ENCODE assay signal across 10 mouse cellular contexts in genomic region chr10:78129423-78129822, GRCm38 (mm10). TPM values are rescaled to one million over a fixed set of nuclear protein-coding genes. Genes with fewer than 3 reads are reported as not detected.
A peak's percentile ranks its signal among the peaks of the same experiment; 100 is the strongest.
DNase-seq lines count a peak whose midpoint lies in the region; ATAC-seq and TF ChIP-seq lines count a peak whose summit lies in the region.
"Had no signal": no experiment of that assay in that cellular context is flagged by ENCODE, and none has a peak within 500 bp of the region (broad histone marks: within the 10 kb centered on the region; RNA-seq: fewer than 3 reads in every experiment).

No protein-coding gene starts in this region.

- no peak for ATAC-seq in hindbrain, postnatal 0 days
- ATAC-seq in hindbrain, embryonic 12.5 days (ENCODE audit: low FRiP score): no peak

- H3K27ac ChIP-seq in hindbrain, postnatal 0 days: no peak overlapping the region
- H3K27ac ChIP-seq in hindbrain, embryonic 12.5 days: no peak overlapping the region
- H3K27ac ChIP-seq: hindbrain, embryonic 10.5 days had no signal

- no peak overlapping the region for H3K9ac ChIP-seq in hindbrain, postnatal 0 days (replicated peaks; ENCODE audit: low read length)
- no peak overlapping the region for H3K9ac ChIP-seq in hindbrain, embryonic 12.5 days

- no peaks in the 10 kb centered on the region for H3K36me3 ChIP-seq in hindbrain, postnatal 0 days (ENCODE audit: insufficient read depth, low read length)
- H3K36me3 ChIP-seq in hindbrain, embryonic 12.5 days: no peaks in the 10 kb centered on the region
- H3K36me3 ChIP-seq: hindbrain, embryonic 10.5 days had no signal

- DNase-seq in cerebellum, postnatal 25 days: peak; percentile 45 to 61
- no peak for DNase-seq in cerebellum, adult 11-12 months
- DNase-seq in hindbrain, postnatal 0 days (ENCODE audit: low spot score): peak; percentile 67
- peak; percentile 53 for DNase-seq in lung, postnatal 10 days
- no peak for DNase-seq in lung, adult 18-20 months
- peak; percentile 66 to 78 for DNase-seq in kidney, postnatal 36 days
- DNase-seq in frontal cortex, postnatal 10 days (ENCODE audit: low spot score in 2 of 2): no peak

- 41% methylated on average over 11 of the region's 11 CpGs for WGBS in hindbrain, postnatal 0 days
- 51% methylated on average over 11 of the region's 11 CpGs for WGBS in hindbrain, embryonic 12.5 days

- no peaks in the 10 kb centered on the region for H3K27me3 ChIP-seq in hindbrain, postnatal 0 days (ENCODE audit: insufficient read depth, low read length)
- no peaks in the 10 kb centered on the region for H3K27me3 ChIP-seq in hindbrain, embryonic 12.5 days

- no peaks in the 10 kb centered on the region for H3K4me1 ChIP-seq in hindbrain, postnatal 0 days (ENCODE audit: insufficient read depth, low read length)
- no peaks in the 10 kb centered on the region for H3K4me1 ChIP-seq in hindbrain, embryonic 12.5 days

- TF ChIP-seq CTCF in hindbrain, postnatal 0 days (IDR thresholded peaks at IDR 0.05; ENCODE audit: low read depth): no peak

- H3K4me2 ChIP-seq in hindbrain, postnatal 0 days (ENCODE audit: low read depth, low read length): no peak overlapping the region
- H3K4me2 ChIP-seq in hindbrain, embryonic 12.5 days (replicated peaks): no peak overlapping the region
- H3K4me2 ChIP-seq: liver, embryonic 11.5 days had no signal

- H3K9me3 ChIP-seq in hindbrain, postnatal 0 days (ENCODE audit: low read length): no peaks in the 10 kb centered on the region
- H3K9me3 ChIP-seq in hindbrain, embryonic 12.5 days (replicated peaks): no peaks in the 10 kb centered on the region
- H3K9me3 ChIP-seq: hindbrain, embryonic 10.5 days had no signal

- H3K4me3 ChIP-seq in hindbrain, postnatal 0 days (ENCODE audit: low read length): no peak overlapping the region
- no peak overlapping the region for H3K4me3 ChIP-seq in hindbrain, embryonic 12.5 days
- H3K4me3 ChIP-seq: hindbrain, embryonic 10.5 days had no signal

RNA-seq across cellular contexts. Expression of gene D10Jhu81e, which starts 40.2 kb away (rescaled TPM):
- 110 and 115 TPM in 2 replicates for total RNA-seq in hindbrain, postnatal 0 days (2014; rRNA removed)
- 31.5 and 32.2 TPM in 2 replicates for polyA plus RNA-seq in hindbrain, postnatal 0 days (2015; fragmentation: Nextera tagmentation; extraction: Ambion mirVana)
- 20.1 and 24.4 TPM in 2 replicates for polyA plus RNA-seq in hindbrain, embryonic 12.5 days (2016; fragmentation: Nextera tagmentation; extraction: Ambion mirVana)

RNA-seq across cellular contexts. Expression of gene Pwp2, which starts 55.5 kb away (rescaled TPM):
- 18.5 and 22.4 TPM in 2 replicates for total RNA-seq in hindbrain, postnatal 0 days (2014; rRNA removed)
- polyA plus RNA-seq in hindbrain, postnatal 0 days (2015; fragmentation: Nextera tagmentation; extraction: Ambion mirVana): 11.3 and 11.7 TPM in 2 replicates
- polyA plus RNA-seq in hindbrain, embryonic 12.5 days (2016; fragmentation: Nextera tagmentation; extraction: Ambion mirVana): 20.9 and 21.2 TPM in 2 replicates

Comparison
In these comparisons a context has a peak if more than half of its experiments do, and no peak if none do; other contexts are left out.
1. DNase-seq: peak in cerebellum, postnatal 25 days (2 of 2), hindbrain, postnatal 0 days (single experiment), lung, postnatal 10 days (single experiment) and kidney, postnatal 36 days (2 of 2); none in cerebellum, adult 11-12 months (single experiment), lung, adult 18-20 months (0 of 2) and frontal cortex, postnatal 10 days (0 of 2).